Mouse (Mus musculus) embryonic facial prominence, embryonic 15.5 days (tissue): ENCODE measurements around the gene Mtmr12. TPM values are rescaled to one million over a fixed set of nuclear protein-coding genes. Genes with fewer than 3 reads are reported as not detected.
A peak's percentile ranks its signal among the peaks of the same experiment; 100 is the strongest.

Source experiments
- ATAC-seq: fragments of 200-750 bp; cut with Nextera tagmentation; 2 replicates; pipeline ENCODE4 v1.8.0; 2017; ENCODE audit warnings: low read depth, moderate TSS enrichment; ENCODE audit not compliant: insufficient number of reproducible peaks, low FRiP score, low TSS enrichment
- H3K27ac ChIP-seq: fragments of 300-500 bp; sonication (generic); replicated peaks from 2 replicates; pipeline ENCODE4 v1.5.1; 2015; ENCODE audit warnings: mild to moderate bottlenecking, inconsistent platforms
- H3K27me3 ChIP-seq: fragments of 300-500 bp; sonication (generic); 2 replicates; pipeline ENCODE4 v1.6.1; 2015; ENCODE audit warnings: inconsistent platforms
- H3K36me3 ChIP-seq: fragments of 300-500 bp; sonication (generic); 2 replicates; pipeline ENCODE4 v1.6.1; 2015; ENCODE audit warnings: mild to moderate bottlenecking, inconsistent platforms
- H3K4me1 ChIP-seq: fragments of 300-500 bp; sonication (generic); 2 replicates; pipeline ENCODE4 v1.6.1; 2015; ENCODE audit warnings: inconsistent platforms
- H3K4me2 ChIP-seq: fragments of 300-500 bp; sonication (generic); replicated peaks from 2 replicates; pipeline ENCODE4 v1.6.1; 2015; ENCODE audit warnings: mild to moderate bottlenecking, inconsistent platforms
- H3K4me3 ChIP-seq: fragments of 300-500 bp; sonication (generic); replicated peaks from 2 replicates; pipeline ENCODE4 v1.5.1; 2015; ENCODE audit warnings: mild to moderate bottlenecking, inconsistent platforms
- H3K9ac ChIP-seq: fragments of 300-500 bp; sonication (generic); 2 replicates; pipeline ENCODE4 v1.6.1; 2015; ENCODE audit warnings: inconsistent platforms
- H3K9me3 ChIP-seq: fragments of 300-500 bp; sonication (generic); replicated peaks from 2 replicates; pipeline ENCODE4 v1.6.1; 2016; ENCODE audit warnings: inconsistent platforms
- WGBS: fragments of 180-500 bp; shearing (Covaris S2); methylation state at CpG from one replicate; pipeline ENCODE4 v1.1.7; 2015; 5-methylcytosine and 5-hydroxymethylcytosine counted together
- polyA plus RNA-seq: library from polyadenylated mRNA; unstranded; fragments of >200 nt; fragmentation: Nextera tagmentation; extraction: Ambion mirVana; gene quantifications from 2 replicates; pipeline ENCODE4 v1.2.1, GENCODE M21; 2015

Gene Mtmr12
- polyA plus RNA-seq, 1 experiment from 2014 or later = 16.2 TPM

- Histone ChIP-seq H3K36me3 (no peaks in the 10 kb centered on the region), H3K9me3 (no peaks in the 10 kb centered on the region), H3K4me1 (peaks cover 3% of the 10 kb centered on the region), H3K4me2 (no peak overlapping the region), H3K27ac (no peak overlapping the region), H3K27me3 (no peaks in the 10 kb centered on the region), H3K9ac (no peak overlapping the region), H3K4me3 (no peak overlapping the region)
- no peak for ATAC-seq
- WGBS = 88% methylated on average over 7 of the region's 7 CpGs
These were observed 106.6 kb downstream of the Mtmr12 start for GRCm38 (mm10) chr15:12311465-12311864.

- H3K27ac ChIP-seq = no peak overlapping the region
- no peaks in the 10 kb centered on the region for H3K27me3 ChIP-seq
- no peaks in the 10 kb centered on the region for H3K36me3 ChIP-seq
- WGBS = 22% methylated on average over 1 of the region's 1 CpGs
- H3K9me3 ChIP-seq = no peaks in the 10 kb centered on the region
- H3K9ac ChIP-seq = no peak overlapping the region
- ATAC-seq = no peak
- H3K4me1 ChIP-seq = no peaks in the 10 kb centered on the region
- no peak overlapping the region for H3K4me3 ChIP-seq
- no peak overlapping the region for H3K4me2 ChIP-seq
These were observed 108.4 kb downstream of the Mtmr12 start for GRCm38 (mm10) chr15:12313255-12313654.

GRCm38 (mm10) chr15:12314584-12314983 is 109.8 kb downstream of the Mtmr12 start:
- WGBS = 84% methylated on average over 5 of the region's 5 CpGs
- Histone ChIP-seq H3K4me1 (no peaks in the 10 kb centered on the region), H3K27ac (no peak overlapping the region), H3K4me2 (no peak overlapping the region), H3K27me3 (no peaks in the 10 kb centered on the region), H3K9me3 (no peaks in the 10 kb centered on the region), H3K36me3 (no peaks in the 10 kb centered on the region), H3K9ac (no peak overlapping the region), H3K4me3 (no peak overlapping the region)
- ATAC-seq = no peak

GRCm38 (mm10) chr15:12315996-12316395 is 111.2 kb downstream of the Mtmr12 start:
- no peak for ATAC-seq
- Histone ChIP-seq H3K27me3 (peaks cover 4% of the 10 kb centered on the region), H3K27ac (no peak overlapping the region), H3K9ac (no peak overlapping the region), H3K4me1 (0 out of 2 replicates have a peak, but pooled peaks cover 7% of the 10 kb centered on the region), H3K36me3 (no peaks in the 10 kb centered on the region), H3K9me3 (no peaks in the 10 kb centered on the region), H3K4me3 (no peak overlapping the region), H3K4me2 (no peak overlapping the region)
- 42% methylated on average over 2 of the region's 2 CpGs for WGBS

GRCm38 (mm10) chr15:12317290-12317689 is 112.5 kb downstream of the Mtmr12 start:
- Histone ChIP-seq H3K4me1 (0 out of 2 replicates have a peak, but pooled peaks cover 7% of the 10 kb centered on the region), H3K36me3 (no peaks in the 10 kb centered on the region), H3K27ac (no peak overlapping the region), H3K27me3 (peaks cover 4% of the 10 kb centered on the region), H3K9ac (no peak overlapping the region), H3K9me3 (no peaks in the 10 kb centered on the region), H3K4me2 (no peak overlapping the region), H3K4me3 (no peak overlapping the region)
- ATAC-seq = no peak
- WGBS = 80% methylated on average over 5 of the region's 5 CpGs

- H3K27me3 ChIP-seq = peaks cover 4% of the 10 kb centered on the region
- no peak for ATAC-seq
These were observed 113.6 kb downstream of the Mtmr12 start for GRCm38 (mm10) chr15:12318451-12318850.

GRCm38 (mm10) chr15:12319889-12320288 is 115.1 kb downstream of the Mtmr12 start:
- H3K27me3 ChIP-seq = peaks cover 4% of the 10 kb centered on the region
- no peaks in the 10 kb centered on the region for H3K36me3 ChIP-seq
- ATAC-seq = no peak
- 48% methylated on average over 5 of the region's 5 CpGs for WGBS
- no peak overlapping the region for H3K4me2 ChIP-seq
- H3K4me3 ChIP-seq = no peak overlapping the region
- peaks cover 13% of the 10 kb centered on the region for H3K4me1 ChIP-seq
- no peak overlapping the region for H3K27ac ChIP-seq
- no peak overlapping the region for H3K9ac ChIP-seq
- H3K9me3 ChIP-seq = no peaks in the 10 kb centered on the region

More at GRCm38 (mm10) chr15:12318451-12318850, 113.6 kb downstream of the Mtmr12 start:
- H3K4me2 ChIP-seq = no peak overlapping the region
- no peaks in the 10 kb centered on the region for H3K9me3 ChIP-seq
- no peak overlapping the region for H3K27ac ChIP-seq
- 0 out of 2 replicates have a peak, but pooled peaks cover 7% of the 10 kb centered on the region for H3K4me1 ChIP-seq
- no peak overlapping the region for H3K9ac ChIP-seq
- no peaks in the 10 kb centered on the region for H3K36me3 ChIP-seq
- 76% methylated on average over 8 of the region's 8 CpGs for WGBS
- no peak overlapping the region for H3K4me3 ChIP-seq

GRCm38 (mm10) chr15:12320441-12321090 is 115.7 kb downstream of the Mtmr12 start:
- peaks cover 4% of the 10 kb centered on the region for H3K27me3 ChIP-seq
- peak; percentile 22; the same call in 1 of the 2 replicates for ATAC-seq
- H3K9me3 ChIP-seq = no peaks in the 10 kb centered on the region
- H3K4me2 ChIP-seq = peak overlapping the region; percentile 77
- peaks cover 13% of the 10 kb centered on the region for H3K4me1 ChIP-seq
- peak overlapping the region; percentile 98 for H3K9ac ChIP-seq
- H3K36me3 ChIP-seq = no peaks in the 10 kb centered on the region
- H3K4me3 ChIP-seq = peak overlapping the region; percentile 76
- H3K27ac ChIP-seq = peak overlapping the region; percentile 96
- 2% methylated on average over 22 of the region's 22 CpGs for WGBS

GRCm38 (mm10) chr15:12321091-12321787 is 116.4 kb downstream of the Mtmr12 start, which contains the start of gene Golph3:
Gene Golph3 (plus strand): TSS chr15:12321450.
- Histone ChIP-seq H3K4me3 (peak within 1 kb of the TSS; percentile 76), H3K4me1 (peaks cover 13% of the 10 kb centered on the region), H3K4me2 (peak within 1 kb of the TSS; percentile 77), H3K9me3 (no peaks in the 10 kb centered on the region), H3K27me3 (peaks cover 4% of the 10 kb centered on the region), H3K27ac (peak within 1 kb of the TSS; percentile 96), H3K36me3 (no peaks in the 10 kb centered on the region), H3K9ac (peak within 1 kb of the TSS; percentile 98)
- under 1% methylated on average over 74 of the region's 74 CpGs for WGBS
- ATAC-seq = peak; percentile 94

- Histone ChIP-seq H3K9me3 (no peaks in the 10 kb centered on the region), H3K4me3 (peak within 1 kb of the TSS; percentile 76), H3K4me2 (peak within 1 kb of the TSS; percentile 77), H3K9ac (peak within 1 kb of the TSS; percentile 98), H3K4me1 (peaks cover 13% of the 10 kb centered on the region), H3K27ac (peak within 1 kb of the TSS; percentile 96), H3K27me3 (peaks cover 4% of the 10 kb centered on the region), H3K36me3 (no peaks in the 10 kb centered on the region)
- ATAC-seq = no peak
- WGBS = under 1% methylated on average over 70 of the region's 70 CpGs
These were observed 117.2 kb downstream of the Mtmr12 start, which contains the start of gene 1810049J17Rik for GRCm38 (mm10) chr15:12321788-12322621. Gene 1810049J17Rik (minus strand): TSS chr15:12321899.
